Mouse (Mus musculus): Measurements from ENCODE around the gene Ocel1. TPM values are rescaled to one million over a fixed set of nuclear protein-coding genes. Genes with fewer than 3 reads are reported as not detected.

Ocel1 gene
- polyA plus RNA-seq, 1 experiment from 2014 or later, result 4.1 TPM

GRCm38 (mm10) chr8:71369040-71369718 is 1.9 kb upstream of the Ocel1 start:
- Histone ChIP-seq H3K9ac (no peak overlapping the region), H3K27me3 (no peaks in the 10 kb centered on the region), H3K4me1 (peaks cover 26% of the 10 kb centered on the region), H3K4me3 (no peak overlapping the region), H3K27ac (no peak overlapping the region), H3K4me2 (replicated peaks) (no peak overlapping the region), H3K9me3 (no peaks in the 10 kb centered on the region), H3K36me3 (peaks cover 34% of the 10 kb centered on the region)
- WGBS, result 93% methylated on average over 10 of the region's 10 CpGs
- ATAC-seq (ENCODE audit: low FRiP score, low read depth), result no peak

DNA sequence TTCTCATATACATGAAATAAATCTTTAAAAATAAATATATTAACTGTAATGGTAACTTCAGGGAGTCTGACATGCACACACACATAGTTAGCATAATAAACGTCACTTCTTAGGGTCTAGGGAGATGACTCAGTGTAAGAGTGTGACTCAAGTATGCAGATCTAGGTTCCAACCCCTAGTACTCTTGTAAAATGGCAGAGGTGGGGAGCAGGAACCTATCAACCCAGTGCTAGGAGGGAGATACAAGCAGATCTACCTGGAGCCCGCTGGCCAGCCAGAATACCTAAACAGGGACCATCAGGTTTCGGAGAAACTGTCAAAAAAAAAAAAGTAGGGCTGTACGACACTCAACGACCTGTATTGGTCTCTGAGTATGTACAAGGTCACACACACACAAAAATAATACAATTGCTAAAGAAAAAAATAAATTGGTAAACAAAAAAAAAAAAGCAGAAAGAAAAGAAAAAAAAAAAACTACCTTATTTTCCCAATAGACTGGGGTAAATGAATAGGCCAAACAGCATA is 325 bp upstream of the Ocel1 start:
- peak overlapping the region; percentile 62 for H3K4me2 ChIP-seq (replicated peaks)
- 19% methylated on average over 5 of the region's 5 CpGs for WGBS
- H3K9ac ChIP-seq, result peak overlapping the region; percentile 65
- no peaks in the 10 kb centered on the region for H3K9me3 ChIP-seq
- H3K4me1 ChIP-seq, result peaks cover 35% of the 10 kb centered on the region
- ATAC-seq (ENCODE audit: low FRiP score, low read depth), result no peak
- no peaks in the 10 kb centered on the region for H3K27me3 ChIP-seq
- H3K36me3 ChIP-seq, result peaks cover 46% of the 10 kb centered on the region
- H3K4me3 ChIP-seq, result peak overlapping the region; percentile 70
- 0 out of 2 replicates have a peak overlapping the region, but pooled peaks have one; percentile 28 for H3K27ac ChIP-seq

DNA sequence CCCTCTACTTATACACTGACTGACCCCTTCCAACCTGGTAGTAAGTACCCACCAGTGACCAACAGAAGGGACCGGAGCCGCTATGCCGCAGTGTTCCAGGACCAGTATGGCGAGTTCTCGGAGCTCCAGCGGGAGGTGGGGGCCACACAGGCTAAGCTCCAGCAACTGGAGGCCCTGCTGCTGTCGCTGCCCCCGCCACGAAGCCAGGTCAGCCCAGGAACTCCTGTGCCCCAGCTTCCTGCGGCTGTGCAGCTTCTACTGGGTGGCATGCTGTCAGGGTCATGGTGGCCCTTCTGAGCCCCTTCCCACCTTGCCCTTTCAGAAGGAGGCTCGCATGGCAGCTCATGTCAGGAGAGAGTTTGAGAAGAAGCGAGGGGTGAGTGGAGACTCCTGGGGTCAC is 1.3 kb downstream of the Ocel1 start:
- WGBS, result 81% methylated on average over 12 of the region's 12 CpGs
- no peak for ATAC-seq (ENCODE audit: low FRiP score, low read depth)
- no peak overlapping the region for H3K4me3 ChIP-seq
- peaks cover 39% of the 10 kb centered on the region for H3K4me1 ChIP-seq
- no peaks in the 10 kb centered on the region for H3K9me3 ChIP-seq
- H3K4me2 ChIP-seq (replicated peaks), result no peak overlapping the region
- H3K27me3 ChIP-seq, result no peaks in the 10 kb centered on the region
- no peak overlapping the region for H3K27ac ChIP-seq
- H3K9ac ChIP-seq, result no peak overlapping the region
- peaks cover 51% of the 10 kb centered on the region for H3K36me3 ChIP-seq

GRCm38 (mm10) chr8:71373000-71373399 is 1.9 kb downstream of the Ocel1 start:
- Histone ChIP-seq H3K27ac (no peak overlapping the region), H3K36me3 (peaks cover 57% of the 10 kb centered on the region), H3K4me3 (no peak overlapping the region), H3K9ac (no peak overlapping the region), H3K27me3 (no peaks in the 10 kb centered on the region), H3K4me2 (replicated peaks) (no peak overlapping the region), H3K4me1 (peaks cover 34% of the 10 kb centered on the region), H3K9me3 (no peaks in the 10 kb centered on the region)
- ATAC-seq (ENCODE audit: low FRiP score, low read depth), result no peak
- 93% methylated on average over 3 of the region's 3 CpGs for WGBS

DNA sequence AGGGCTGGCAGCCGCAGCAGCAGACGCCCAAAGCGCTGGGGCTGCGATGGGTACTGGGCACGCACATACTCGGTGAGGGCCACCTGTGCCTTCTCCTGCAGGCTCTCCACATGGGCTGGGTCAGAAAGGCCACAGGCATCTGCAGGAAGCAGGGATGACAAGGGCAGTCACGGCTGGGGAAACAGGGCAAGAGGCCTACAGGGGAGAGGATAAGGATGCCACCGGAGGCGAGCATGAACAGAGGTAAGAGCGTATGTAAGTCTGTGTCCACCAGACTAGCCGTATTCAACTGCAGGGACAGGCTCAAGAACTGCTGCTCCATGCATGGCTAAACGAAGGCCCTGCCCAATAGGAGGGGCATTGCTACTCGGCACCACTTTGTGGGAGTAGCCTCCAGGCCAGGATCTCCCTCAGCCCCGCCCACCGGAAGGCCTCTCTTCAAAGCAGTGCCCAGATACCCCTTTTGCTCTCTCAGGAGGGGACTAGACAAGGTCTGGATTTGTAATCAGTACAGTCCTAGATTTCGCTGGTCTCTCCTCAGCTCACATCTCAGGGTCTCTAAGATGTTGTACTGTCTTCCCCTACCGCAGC is 3.6 kb downstream of the Ocel1 start:
- H3K4me1 ChIP-seq, result peaks cover 44% of the 10 kb centered on the region

GRCm38 (mm10) chr8:71375581-71376422 is 4.7 kb downstream of the Ocel1 start:
- peaks cover 46% of the 10 kb centered on the region for H3K36me3 ChIP-seq
- peak overlapping the region; percentile 33; the same call in 1 of the 2 replicates for H3K27ac ChIP-seq
- H3K4me1 ChIP-seq, result peaks cover 50% of the 10 kb centered on the region
- peak overlapping the region; percentile 70 for H3K9ac ChIP-seq
- peak overlapping the region; percentile 36 for H3K4me3 ChIP-seq
- 7% methylated on average over 74 of the region's 74 CpGs for WGBS
- no peak for ATAC-seq (ENCODE audit: low FRiP score, low read depth)
- H3K27me3 ChIP-seq, result no peaks in the 10 kb centered on the region
- H3K4me2 ChIP-seq (replicated peaks), result peak overlapping the region; percentile 77
- no peaks in the 10 kb centered on the region for H3K9me3 ChIP-seq

More for the DNA sequence above, 3.6 kb downstream of the Ocel1 start:
- Histone ChIP-seq H3K4me3 (no peak overlapping the region), H3K9me3 (no peaks in the 10 kb centered on the region), H3K27ac (no peak overlapping the region), H3K4me2 (replicated peaks) (no peak overlapping the region), H3K36me3 (peaks cover 49% of the 10 kb centered on the region), H3K9ac (no peak overlapping the region), H3K27me3 (no peaks in the 10 kb centered on the region)
- ATAC-seq (ENCODE audit: low FRiP score, low read depth), result no peak
- 74% methylated on average over 17 of the region's 17 CpGs for WGBS

- peak overlapping the region; percentile 36 for H3K4me3 ChIP-seq
Measured at GRCm38 (mm10) chr8:71376423-71377030, 5.4 kb downstream of the Ocel1 start.

DNA sequence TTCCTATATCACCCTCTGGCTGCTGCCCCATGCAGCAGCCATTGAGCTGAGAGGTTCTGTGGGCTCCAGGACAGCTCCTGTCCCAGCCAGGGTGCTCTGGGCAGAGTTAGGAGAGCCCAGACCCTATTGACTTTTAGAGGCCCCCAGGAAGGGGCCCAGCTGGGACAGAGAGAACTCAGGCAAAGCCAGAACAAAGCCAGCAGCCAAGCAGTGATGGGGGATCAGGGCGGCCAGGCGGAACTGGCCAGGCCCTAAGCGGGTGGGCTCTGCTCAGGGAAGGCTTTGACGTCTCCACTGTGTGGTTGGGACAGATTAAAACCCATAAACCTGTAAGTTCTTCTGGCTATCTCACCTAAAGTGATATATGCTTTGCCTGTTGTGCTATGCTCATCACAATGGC is 7.9 kb downstream of the Ocel1 start:
- H3K4me2 ChIP-seq (replicated peaks), result peak overlapping the region; percentile 99
- no peaks in the 10 kb centered on the region for H3K9me3 ChIP-seq
- peaks cover 32% of the 10 kb centered on the region for H3K36me3 ChIP-seq
- H3K27ac ChIP-seq, result no peak overlapping the region
- 70% methylated on average over 4 of the region's 4 CpGs for WGBS
- ATAC-seq (ENCODE audit: low FRiP score, low read depth), result no peak
- H3K27me3 ChIP-seq, result no peaks in the 10 kb centered on the region
- H3K9ac ChIP-seq, result peak overlapping the region; percentile 88
- H3K4me1 ChIP-seq, result peaks cover 67% of the 10 kb centered on the region
- peak overlapping the region; percentile 89 for H3K4me3 ChIP-seq

More at GRCm38 (mm10) chr8:71376423-71377030, 5.4 kb downstream of the Ocel1 start:
- 40% methylated on average over 8 of the region's 8 CpGs for WGBS
- Histone ChIP-seq H3K27me3 (no peaks in the 10 kb centered on the region), H3K9me3 (no peaks in the 10 kb centered on the region), H3K4me2 (replicated peaks) (peak overlapping the region; percentile 77), H3K9ac (peak overlapping the region; percentile 70; the same call in 1 of the 2 replicates), H3K27ac (no peak overlapping the region), H3K4me1 (peaks cover 52% of the 10 kb centered on the region), H3K36me3 (peaks cover 46% of the 10 kb centered on the region)
- no peak for ATAC-seq (ENCODE audit: low FRiP score, low read depth)

DNA sequence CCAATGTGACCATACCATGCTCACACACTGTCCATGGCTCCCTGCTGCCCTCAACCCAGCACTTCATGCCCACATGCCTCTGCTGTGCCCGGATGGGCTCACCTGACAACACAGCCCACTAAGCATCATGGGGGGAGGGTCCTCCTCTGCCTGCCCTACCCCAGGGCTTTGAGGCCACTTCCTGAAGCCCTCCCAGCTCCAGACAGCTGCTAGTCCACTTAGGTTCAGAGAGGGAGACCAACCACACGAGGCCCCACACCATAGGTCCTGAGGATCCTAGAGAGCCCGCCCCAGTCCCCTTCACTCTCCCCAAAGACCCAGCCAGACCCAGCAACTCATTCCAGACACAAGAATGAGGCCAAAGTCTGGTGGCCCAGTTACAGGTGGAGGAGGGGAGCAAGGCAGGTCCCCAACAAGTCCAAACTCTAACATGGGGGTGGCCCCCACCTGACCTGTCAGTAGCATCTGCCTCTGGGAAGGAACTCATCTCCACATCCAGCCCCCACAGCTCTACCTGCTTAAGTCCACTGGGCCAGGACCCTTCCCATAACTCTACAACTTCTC is 8.5 kb downstream of the Ocel1 start:
- 50% methylated on average over 3 of the region's 3 CpGs for WGBS
- Histone ChIP-seq H3K4me2 (replicated peaks) (peak overlapping the region; percentile 99), H3K27me3 (no peaks in the 10 kb centered on the region), H3K4me1 (peaks cover 67% of the 10 kb centered on the region), H3K27ac (no peak overlapping the region), H3K4me3 (peak overlapping the region; percentile 89), H3K36me3 (peaks cover 26% of the 10 kb centered on the region), H3K9ac (peak overlapping the region; percentile 88), H3K9me3 (no peaks in the 10 kb centered on the region)
- ATAC-seq (ENCODE audit: low FRiP score, low read depth), result no peak

DNA sequence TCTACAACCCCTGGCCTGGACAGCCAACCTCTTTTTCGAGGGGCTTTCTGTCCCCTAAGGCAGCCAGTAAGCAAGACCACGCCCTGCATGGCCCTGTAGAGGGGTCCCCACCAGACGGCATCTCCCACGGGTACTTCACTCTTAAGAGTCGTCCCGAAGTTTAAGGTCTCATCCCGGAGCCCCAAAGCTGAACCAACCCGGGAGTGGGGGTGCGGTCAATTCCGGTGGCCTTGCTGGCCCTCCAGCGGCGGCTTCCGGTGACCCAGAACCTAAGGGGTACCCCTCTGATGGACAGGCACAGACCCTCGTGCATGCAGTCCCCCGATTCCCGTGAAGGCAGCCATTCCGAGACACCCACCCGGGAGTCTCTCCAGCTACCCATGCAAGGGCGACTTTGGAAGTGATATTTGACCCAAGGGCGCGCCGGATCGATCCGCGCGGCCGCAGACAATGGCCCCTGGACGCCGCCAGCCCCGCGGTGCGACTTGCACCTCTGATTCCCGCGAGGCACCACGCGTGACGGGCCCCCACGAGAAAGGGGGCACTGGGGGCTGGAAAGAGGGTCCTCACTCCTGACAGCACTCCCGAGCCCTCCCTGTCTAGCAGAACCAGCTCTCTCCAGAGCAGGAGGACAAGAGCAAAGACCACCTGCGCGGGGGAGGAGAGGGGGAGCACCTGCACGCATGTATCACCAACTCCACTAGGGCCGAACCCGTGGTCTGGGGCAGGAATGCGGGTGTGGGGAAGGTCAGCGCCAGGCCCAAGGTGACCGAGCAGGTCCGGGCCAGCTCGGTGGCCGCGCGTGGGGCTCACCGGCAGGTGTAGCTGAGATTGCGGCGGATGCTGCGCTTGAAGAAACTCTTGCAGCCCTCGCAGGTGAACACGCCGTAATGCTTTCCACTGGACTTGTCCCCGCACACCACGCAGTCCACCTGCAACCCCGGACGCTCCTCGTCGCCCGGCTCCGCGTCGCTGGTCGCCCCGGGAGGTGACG is 9.4 kb downstream of the Ocel1 start:
- Histone ChIP-seq H3K4me2 (replicated peaks) (peak overlapping the region; percentile 99), H3K9ac (peak overlapping the region; percentile 88), H3K4me1 (peaks cover 61% of the 10 kb centered on the region), H3K36me3 (peaks cover 18% of the 10 kb centered on the region), H3K27me3 (no peaks in the 10 kb centered on the region), H3K9me3 (no peaks in the 10 kb centered on the region), H3K4me3 (peak overlapping the region; percentile 89), H3K27ac (no peak overlapping the region)
- ATAC-seq (ENCODE audit: low FRiP score, low read depth), result no peak
- WGBS, result 2% methylated on average over 71 of the region's 72 CpGs

All from limb, embryonic 13.5 days (tissue).